Mouse (Mus musculus): ENCODE measurements around the gene Pgrmc2.

Pgrmc2 gene

DNA sequence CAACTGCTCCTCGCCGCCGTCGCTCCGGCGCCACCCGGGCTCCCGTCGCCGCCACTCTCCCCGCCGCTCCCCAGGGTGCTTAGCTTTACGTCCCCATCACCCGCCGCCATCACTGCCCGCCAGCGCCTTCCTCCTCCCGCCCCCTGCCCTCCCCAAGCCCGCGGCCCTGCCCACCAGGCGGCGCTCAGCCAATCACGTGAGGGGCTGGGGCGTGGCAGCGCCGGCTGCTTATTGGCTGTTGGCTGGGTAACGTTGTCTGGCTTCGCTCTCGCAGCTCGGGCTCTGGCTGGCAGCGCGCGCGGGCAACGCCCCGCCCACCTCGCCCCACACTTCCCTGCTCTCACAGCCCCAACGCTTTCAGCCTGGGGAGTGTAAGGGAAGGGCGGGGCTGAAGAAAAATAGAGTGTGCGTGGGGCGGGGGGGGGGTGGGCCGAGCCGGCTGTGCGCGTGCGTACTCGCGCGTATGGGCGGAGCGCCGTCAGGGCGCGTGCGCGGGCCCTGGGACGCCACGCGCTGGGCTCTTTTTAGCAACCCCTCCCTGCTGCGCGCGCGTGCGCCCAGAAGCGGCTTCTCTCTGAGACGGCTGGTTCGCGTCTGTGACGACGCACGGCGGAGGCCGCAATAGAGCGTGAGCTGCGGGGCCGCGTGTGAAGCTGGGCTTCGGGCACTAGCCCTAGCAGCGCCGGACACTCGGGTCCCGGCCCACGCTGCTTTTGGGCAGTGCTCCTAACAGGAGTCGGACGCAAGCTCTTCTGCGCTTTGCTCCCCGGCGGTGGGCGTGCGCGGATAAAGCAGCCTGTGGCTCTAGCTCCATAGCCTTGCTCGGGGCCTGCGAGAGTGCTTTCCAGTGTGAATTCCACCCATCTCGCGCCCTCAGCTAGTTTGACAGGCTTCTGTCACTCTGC, at the start of gene Pgrmc2:
Gene Pgrmc2 (minus strand): TSS at position 162 of the 905 bp plus-strand sequence.
- DNase-seq: peak; percentile 98

DNA sequence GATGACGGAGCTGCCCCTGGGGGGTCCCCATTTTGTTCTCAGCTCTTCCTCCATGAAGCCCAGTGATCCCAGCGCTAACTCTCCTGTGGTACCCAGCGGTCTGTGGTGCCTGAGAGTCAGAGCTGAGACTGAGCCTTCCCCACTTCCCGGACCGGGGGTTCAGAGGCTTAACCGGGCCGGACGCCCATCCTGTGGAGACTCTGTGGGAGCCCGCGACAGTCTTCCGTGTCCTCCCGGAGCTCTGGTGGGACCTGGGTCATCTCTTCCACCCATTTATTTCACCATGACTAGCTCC, 41.1 kb upstream of the Pgrmc2 start:
- DNase-seq: peak; percentile 5

DNA sequence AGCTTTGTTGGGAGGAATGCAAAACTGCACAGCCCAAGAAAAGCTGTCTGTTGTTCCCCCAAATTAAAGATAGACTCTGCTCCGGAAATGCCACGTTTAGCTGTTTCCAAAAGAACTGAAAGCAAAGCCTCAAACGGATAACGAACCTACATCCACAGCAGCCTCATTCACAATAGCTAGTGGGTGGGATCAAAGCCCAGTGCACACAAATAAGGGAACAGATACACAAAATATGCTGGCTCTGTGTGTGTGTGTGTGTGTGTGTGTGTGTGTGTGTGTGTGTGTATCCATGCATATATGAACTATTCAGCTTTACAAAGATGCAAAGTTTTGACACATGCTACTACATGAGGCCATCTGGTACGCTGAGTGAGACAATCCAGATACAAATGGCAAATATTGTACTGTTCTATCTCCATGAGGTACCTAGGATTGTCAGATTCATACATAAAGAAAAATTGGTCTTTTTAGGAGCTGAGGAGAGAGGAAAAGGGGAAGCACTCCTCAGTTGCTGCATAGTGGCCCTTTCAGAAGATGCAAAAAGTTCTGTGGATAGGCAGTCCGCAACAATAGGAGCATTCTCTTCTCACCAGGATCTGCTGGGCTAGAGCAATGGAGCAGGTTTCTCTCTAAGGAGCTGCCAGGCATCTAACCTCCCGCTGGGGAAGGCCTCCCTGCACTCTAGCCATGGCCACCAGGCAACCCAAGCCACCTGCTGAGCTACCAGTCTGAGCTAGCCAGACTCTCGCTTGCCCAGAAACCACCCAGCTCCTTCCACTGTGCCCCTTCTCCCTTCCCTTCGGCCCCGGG, 40.5 kb upstream of the Pgrmc2 start:
- peak; percentile 17 for DNase-seq

- no peak for DNase-seq
These were observed 35.3 kb upstream of the Pgrmc2 start for GRCm38 (mm10) chr3:41118173-41118572.

- no peak for DNase-seq
These were observed 34.6 kb upstream of the Pgrmc2 start for GRCm38 (mm10) chr3:41117447-41117846.

DNA sequence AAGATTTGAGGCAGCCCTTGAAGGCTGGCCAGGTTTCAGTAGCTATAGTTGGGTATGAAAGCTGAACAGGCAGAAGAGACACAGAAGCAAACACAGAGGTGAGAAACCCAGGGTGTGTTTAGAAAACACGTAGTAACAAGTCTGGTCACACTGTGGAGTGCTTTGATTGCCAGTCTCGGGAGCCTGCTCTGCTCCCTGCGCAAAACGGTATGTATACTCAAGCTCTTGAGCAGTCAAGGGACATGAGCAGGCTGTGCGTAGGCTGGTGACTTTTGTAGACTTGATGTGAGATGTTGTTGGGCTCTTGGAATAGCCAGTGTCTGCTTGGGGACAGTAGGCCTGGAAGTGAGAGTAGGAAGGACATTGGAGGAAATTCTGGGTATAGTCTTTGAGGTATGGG, 30.3 kb upstream of the Pgrmc2 start:
- DNase-seq: no peak

DNA sequence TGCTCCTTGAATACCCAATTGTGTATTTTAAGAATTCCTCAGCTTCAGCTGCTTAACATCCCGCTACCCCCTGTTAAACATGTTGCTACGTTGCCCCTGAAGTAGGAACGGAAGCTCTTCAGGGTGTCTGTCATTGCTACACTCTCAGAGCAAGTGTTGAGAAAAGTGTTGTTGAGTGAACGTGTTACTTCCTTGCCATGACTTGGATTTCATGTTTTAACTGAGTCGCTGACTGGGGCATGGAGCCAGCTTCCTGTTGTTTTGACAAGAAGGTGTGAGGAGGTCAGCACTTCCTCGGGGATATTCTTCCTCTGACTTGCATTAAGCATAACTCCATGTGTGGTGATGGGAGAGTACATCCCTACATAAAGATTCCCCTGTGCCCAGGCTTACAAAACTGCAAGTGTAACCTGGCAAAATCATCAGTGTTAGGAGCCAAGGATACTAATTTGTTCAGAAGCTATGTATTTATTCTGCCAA, 25.5 kb upstream of the Pgrmc2 start:
- peak; percentile 14 for DNase-seq

GRCm38 (mm10) chr3:41107600-41108305, 24.9 kb upstream of the Pgrmc2 start:
- DNase-seq: peak; percentile 21

GRCm38 (mm10) chr3:41101905-41102304, 19.1 kb upstream of the Pgrmc2 start:
- DNase-seq: no peak

- DNase-seq: no peak
These were observed 17.3 kb upstream of the Pgrmc2 start for GRCm38 (mm10) chr3:41100157-41100556.

DNA sequence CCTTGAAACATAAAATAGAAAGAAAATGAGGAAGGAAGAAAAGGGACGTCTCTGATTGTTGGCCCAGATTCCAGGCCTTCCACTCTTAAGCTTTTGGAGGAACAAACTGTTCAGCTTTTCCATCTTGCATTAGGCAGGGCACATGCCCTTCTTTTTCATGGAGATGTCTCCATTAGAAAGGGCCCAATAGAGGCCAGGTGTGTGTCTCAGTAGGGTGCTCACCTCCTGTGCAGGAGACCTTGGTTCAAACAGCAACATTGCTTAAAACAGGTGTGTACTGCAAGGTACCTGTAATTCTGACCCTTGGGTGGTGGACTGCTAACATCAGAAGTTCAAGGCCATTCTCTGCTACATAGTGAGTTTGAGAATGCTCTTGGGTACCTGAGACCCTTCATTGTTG, 16.8 kb upstream of the Pgrmc2 start:
- no peak for DNase-seq

GRCm38 (mm10) chr3:41093210-41093609, 10.4 kb upstream of the Pgrmc2 start:
- DNase-seq: no peak

- no peak for DNase-seq
These were observed 9.5 kb upstream of the Pgrmc2 start for GRCm38 (mm10) chr3:41092311-41092710.

- no peak for DNase-seq
These were observed 8.0 kb upstream of the Pgrmc2 start for GRCm38 (mm10) chr3:41090839-41091238.

DNA sequence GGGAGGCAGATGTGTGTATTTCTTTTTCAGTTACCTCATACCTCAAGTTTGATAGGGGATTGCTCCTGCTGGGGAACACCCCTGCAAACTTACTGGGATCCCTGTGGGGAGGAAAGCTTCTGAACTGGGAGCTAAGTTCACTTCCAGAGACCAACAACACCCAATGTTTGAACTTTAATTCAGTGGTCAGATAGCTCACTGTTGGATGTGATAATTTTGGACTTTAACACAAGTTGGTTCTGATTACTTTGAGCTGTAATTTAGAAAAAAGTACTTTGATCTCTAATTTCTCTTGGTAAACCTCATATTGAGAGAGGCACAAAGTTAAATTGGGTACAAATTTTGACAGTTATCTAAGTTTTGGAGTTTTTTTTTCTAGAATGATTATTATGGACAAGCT, 4.2 kb upstream of the Pgrmc2 start:
- no peak for DNase-seq

- DNase-seq: no peak
These were observed 1.6 kb upstream of the Pgrmc2 start for GRCm38 (mm10) chr3:41084421-41084820.

- no peak for DNase-seq
These were observed 905 bp upstream of the Pgrmc2 start for GRCm38 (mm10) chr3:41083790-41084112.

DNA sequence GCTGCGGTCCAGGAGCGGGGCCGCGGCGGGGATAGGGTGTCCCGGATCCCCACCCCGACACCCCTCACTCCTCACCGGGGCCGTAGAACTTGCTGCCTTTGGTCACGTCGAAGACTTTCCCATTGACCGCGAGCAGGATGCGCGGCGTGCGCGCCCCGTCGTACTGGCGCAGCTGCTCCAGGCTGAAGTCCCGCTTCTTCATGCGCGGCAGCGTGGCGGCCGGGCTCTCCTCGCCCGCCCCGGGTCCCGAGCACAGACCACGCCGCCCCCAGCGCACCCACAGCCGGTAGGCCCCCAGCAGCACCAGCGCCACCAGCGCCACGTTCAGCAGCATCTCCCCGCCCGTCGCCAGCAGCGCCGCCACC, 344 bp downstream of the Pgrmc2 start:
- DNase-seq: peak; percentile 59

DNA sequence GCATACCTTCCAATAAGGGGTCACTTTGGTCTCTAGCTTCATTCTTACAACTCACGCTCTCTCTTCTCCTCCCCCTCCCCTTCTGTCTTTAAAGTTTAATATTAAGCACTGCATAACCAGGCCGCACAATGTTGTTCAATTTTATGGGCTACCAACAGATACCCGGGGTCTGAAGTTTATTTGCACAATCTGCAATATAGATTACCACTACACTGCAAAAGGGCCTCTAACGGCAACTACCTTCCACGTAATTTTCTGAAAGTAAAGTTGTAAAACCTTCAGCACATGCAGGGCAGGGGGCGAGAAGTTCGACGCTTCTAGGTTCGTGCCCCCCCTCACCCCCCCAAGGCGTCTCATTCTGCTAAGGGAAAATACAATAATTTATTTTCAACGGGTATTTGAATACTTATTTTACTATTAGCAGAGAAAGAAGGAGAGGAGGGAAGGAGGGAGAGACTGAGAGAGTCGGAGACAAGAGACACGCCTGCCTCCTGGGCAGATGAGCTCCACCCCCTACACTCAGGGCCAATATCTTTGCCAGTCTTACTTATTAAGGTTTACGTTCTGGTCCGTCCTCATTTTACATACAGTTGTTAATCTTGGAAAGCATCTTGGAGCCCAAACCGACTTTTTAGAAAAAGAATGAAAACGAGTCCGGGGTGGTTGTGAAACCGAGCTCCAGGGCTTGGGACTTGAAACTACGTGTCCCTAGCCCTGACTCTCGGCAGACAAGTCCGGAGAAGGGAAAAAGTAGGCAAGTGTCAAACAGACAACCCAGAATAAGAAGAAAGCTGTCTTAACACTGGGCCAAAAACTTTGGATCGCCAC, 1.2 kb downstream of the Pgrmc2 start:
- peak; percentile 48 for DNase-seq

- peak; percentile 22 for DNase-seq
These were observed 2.1 kb downstream of the Pgrmc2 start for GRCm38 (mm10) chr3:41080724-41081123.

DNA sequence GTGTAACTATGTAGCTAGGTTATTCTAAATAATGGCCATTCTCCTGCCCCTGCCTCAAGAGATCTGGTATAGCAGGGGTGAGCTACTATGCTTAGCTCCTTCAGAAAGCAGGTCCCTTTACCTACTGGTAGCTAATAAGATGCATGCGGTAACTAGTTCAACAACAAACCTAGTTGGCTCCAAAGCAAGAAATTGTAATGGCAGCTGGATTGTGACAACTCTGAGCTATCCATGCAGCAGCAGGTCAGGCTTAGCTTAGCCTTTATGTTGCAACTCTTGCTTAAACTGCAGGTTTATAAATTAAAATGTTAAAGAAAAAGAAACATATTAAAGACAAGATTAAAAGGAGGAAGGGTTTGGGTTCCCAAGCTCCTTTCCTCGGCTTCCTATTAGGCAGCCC, 4.2 kb downstream of the Pgrmc2 start:
- DNase-seq: no peak

DNA sequence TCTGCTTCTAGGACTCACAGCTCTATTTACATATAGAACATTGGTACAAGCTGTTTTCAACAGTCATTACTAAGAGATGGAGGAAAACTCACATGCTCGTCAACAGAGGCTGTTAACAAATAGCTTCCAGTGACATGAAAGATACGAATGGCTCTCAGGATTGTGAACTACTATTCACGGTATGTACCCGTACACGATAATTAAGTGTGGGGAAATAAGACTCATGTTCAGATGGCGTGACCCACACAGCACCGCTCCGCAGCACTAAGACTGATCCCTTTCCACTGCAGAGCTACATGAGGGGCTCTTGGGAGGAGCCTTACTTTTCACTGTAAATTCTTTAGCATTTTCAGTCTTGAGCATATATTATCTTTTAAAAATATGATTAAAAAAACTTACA, 7.5 kb downstream of the Pgrmc2 start:
- DNase-seq: no peak

GRCm38 (mm10) chr3:41070519-41070918, 12.3 kb downstream of the Pgrmc2 start:
- DNase-seq: no peak
